Mouse (Mus musculus) cerebellum, adult 2 months (tissue): ENCODE measurements at regions not wholly inside any gene's neighbourhood (a gene's known extent, or its start where the extent isn't known, plus 50 kb on each side); places are given as distances from the start of the nearest gene placed in this dataset.

Experiments
- CTCF ChIP-seq: fragments of 200-500 bp; IDR thresholded peaks from 2 replicates; pipeline ENCODE4 v1.5.1; 2011; ENCODE audit warnings: low read depth, mild to moderate bottlenecking, control low read depth, low read length, moderate library complexity, borderline replicate concordance; ENCODE audit not compliant: insufficient read depth
- POLR2A ChIP-seq: fragments of 200-500 bp; IDR thresholded peaks from 2 replicates; pipeline ENCODE4 v1.6.1; 2011; ENCODE audit warnings: low read length, control low read depth, borderline replicate concordance; ENCODE audit not compliant: insufficient read depth

DNA sequence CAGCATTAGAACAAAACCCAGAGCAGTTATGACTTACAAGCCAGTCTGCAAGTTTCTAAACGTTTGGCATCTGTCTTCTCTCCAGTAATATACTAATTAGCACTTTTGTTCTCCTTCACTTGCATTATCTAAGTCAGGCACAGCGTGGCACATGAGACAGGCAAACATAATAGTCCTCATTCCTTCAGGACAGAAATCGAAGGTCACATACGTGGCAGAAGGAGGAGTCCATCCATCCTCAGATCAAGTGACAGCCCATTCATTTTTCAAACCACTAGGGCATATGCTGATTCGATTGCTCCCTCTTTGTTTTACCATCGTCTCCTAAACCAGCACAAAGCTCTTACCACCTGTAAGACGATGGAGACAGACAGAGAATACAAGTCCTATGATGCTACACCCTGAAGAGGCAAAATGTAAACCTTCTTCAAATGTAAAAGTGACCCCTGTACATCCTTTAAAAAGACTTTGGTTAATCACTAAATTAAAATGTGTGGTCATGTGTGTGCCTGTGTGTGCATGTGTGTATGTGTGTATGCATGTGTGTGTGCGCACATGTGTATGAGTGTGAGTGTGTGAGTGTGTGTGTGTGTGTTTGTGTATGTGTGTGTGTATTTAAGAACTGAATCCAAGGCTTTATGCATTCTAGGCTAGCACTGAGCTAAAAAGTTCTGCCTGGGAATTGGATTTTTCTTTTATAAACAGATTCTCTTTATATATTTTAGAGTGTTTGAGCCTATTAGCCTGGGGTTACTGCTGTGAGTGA lies 90.9 kb upstream of the Klf12 start:
- TF ChIP-seq CTCF: no peak
- TF ChIP-seq POLR2A: no peak
